Mouse (Mus musculus) left cerebral cortex, adult 8-10 months (tissue): Measurements from ENCODE around the gene Akap14. TPM values are rescaled to one million over a fixed set of nuclear protein-coding genes. Genes with fewer than 3 reads are reported as not detected.
"Not testable (repeated sequence)": the region's sequence is repeated elsewhere in the genome, so short reads cannot be mapped to it uniquely, and the experiment has no call there.

ENCODE experiments used
- DNase-seq, 2 experiments: peaks; one replicate each; pipeline ENCODE4 v3.0.0; 2022; ENCODE audit warnings: low spot score in 2 of 2
- total RNA-seq, 4 experiments: library from RNA; stranded (reverse); gene quantifications; 2 replicates each; pipeline ENCODE4 v1.2.4; 2022

Gene Akap14
- under 1 TPM in 1 of 4 experiments, not detected in 3; 0.20 TPM for total RNA-seq

DNA sequence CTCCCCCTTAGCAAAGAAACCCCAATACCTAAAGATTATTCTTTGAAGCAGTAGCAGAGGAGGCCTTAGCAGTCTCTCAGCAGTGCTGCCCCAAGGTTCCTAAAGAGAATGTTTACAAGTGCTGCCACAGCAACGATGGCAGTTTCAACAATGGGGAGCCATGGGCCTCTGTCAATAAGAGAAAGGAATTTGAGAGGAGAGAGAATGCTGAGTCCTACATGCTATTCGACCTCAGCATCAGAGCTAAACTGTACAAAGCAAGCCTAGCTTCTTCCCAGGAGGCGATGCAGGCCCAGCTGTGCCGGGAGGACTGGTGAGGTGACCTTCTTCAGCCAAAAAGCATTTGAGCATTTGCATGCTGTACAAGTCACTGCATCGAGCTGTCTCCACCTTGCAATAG lies at the start of gene Akap14:
TSS of gene Akap14 (minus strand) at position 101 of the 400 bp plus-strand sequence.
- no peak for DNase-seq

DNA sequence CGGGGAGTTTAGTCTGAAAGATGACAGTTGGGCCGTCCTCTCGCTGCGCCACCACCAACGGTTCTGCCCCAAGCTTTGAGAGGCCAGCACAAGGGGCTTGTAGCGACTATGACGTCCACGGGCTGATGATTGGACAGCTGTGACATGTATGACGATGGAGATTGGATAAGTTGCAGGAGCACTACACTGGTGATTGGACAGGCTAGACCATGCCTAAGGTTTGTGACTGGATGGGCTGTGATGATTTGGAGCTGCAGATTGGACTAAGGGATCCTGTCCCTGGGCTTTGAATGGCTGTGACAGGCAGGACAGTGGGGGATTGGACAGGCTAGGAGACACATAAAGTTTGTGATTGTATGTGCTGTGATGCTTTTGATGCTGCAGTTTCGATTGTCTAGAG lies 42.3 kb upstream of the Akap14 start, which contains the start of gene Gm9:
TSS of gene Gm9 (minus strand) at position 101 of the 400 bp plus-strand sequence.
- DNase-seq = no peak

DNA sequence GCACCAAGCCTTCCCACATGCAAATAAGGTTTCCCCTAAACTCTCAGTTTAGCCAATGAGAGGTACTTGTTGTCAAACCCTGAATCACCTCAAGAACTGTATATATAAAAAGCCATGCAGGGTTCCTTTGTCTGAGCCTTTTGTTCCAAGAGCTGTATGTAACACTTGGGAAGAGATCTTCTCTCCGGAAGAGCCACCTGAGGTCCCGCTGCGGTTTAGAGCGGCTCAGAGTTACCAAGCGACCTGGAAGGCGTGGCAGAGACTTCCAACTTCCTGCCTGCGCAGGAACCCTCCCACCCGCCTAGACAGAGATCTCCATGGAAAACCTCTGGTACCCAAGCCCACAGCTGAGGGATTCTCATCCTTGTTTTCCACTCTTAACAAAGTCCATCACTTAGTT lies 30.0 kb upstream of the Akap14 start:
- no peak for DNase-seq

DNA sequence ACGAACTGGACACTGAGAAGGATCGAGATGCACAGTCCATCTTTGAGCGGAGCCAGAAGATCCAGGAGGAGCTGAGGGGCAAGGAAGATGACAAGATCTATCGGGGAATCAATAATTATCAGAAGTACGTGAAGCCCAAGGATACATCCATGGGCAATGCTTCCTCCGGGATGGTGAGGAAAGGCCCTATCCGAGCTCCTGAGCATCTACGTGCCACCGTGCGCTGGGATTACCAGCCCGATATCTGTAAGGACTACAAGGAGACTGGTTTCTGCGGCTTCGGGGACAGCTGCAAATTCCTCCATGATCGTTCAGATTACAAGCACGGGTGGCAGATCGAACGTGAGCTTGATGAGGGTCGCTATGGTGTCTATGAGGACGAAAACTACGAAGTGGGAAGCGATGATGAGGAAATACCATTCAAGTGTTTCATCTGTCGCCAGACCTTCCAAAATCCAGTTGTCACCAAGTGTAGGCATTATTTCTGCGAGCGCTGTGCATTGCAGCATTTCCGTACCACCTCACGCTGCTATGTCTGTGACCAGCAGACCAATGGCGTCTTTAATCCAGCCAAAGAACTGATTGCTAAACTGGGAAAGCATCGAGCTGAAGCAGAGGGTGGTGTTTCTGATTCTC lies 23.2 kb upstream of the Akap14 start:
- DNase-seq = peak in 1 of 2 experiments; percentile 15

DNA sequence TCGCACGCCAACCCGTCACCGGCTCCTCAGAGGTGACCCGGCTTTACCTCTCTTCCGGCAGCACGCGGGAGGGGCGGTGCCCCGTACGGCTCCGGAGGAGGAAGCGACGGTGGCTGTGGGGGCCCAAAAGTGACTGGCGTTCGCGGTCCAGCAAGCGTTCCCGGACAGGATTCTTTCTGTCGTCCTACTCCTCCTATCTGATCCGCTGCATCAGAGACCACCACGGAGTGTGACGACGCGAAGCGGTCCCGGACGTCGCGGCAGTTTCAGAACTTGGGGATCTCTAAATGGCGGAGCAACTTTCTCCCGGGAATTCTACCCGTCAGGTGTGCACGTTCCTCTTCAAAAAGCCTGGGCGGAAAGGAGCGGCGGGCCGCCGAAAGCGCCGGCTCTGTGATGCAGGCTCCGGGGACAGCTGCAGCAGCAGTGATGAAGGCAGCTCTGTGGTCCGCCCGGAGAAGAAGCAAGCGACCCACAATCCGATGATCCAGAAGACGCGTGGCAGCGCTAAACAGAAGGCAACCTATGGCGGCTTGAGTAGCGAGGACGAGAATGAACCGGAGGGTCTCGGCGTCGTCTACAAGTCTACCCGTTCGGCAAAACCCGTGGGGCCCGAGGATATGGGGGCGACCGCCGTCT lies 22.6 kb upstream of the Akap14 start, which contains the start of the genes Ndufa1 and Rnf113a1:
TSS of gene Ndufa1 (minus strand) at position 59 of the 639 bp plus-strand sequence.
TSS of gene Rnf113a1 (plus strand) at position 141 of the 639 bp plus-strand sequence.
- peak; percentile 68 to 76 for DNase-seq

DNA sequence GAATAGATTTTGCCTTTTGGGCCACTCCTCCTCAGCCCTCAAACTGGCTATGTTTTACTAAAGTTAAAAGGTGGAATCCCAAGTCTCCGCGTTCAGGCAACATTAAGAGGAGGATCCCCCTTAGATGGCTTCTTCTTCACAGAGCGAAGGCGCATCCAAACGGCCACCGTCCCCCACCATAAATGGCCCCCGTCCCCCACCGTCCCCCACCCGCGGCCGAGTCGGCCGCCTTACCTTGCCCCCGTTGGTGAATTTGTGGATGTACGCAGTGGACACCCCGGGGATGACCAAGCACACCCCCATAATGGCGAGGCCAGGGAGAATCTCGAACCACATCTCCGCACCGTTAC lies 22.1 kb upstream of the Akap14 start:
- peak in 1 of 2 experiments; percentile 2 for DNase-seq

DNA sequence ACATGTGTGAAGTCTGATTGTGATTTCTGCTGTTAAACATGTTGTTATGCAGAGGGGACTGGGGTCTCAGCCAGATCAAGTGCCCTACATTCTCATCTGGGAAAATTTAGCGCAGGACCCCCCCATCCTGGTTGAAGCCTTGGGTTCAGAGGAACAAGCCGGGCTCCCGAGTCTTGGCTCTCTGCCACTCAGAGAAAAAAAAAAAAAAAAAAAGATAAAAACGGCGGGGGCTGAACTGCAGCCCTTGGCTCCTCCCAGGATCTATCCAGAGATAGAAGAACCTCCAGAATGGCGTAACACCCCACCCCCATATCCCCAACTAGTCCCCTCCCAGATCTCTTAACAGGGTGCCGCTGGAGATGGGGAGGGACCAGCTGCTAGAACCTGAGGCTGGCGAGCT lies 15.8 kb upstream of the Akap14 start:
- DNase-seq = not testable (repeated sequence)

DNA sequence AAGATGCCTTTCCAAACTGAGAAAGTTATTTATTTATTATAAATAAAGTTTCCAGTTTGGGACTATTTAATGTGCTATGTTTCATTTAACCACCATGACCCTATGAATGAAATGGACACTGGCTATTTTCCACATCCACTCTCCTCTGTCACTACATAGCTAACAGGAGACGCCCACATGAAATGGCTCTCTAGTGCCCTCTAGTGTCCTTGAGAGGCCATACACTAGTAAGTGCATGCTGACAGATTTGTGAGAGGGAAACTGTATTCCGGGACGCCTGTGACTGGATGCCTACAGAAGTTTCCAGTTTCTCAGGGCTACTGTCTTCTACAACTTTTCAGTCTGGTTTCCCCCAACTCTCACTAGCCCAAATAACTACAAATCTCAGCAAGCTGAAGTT lies 1.6 kb downstream of the Akap14 start:
- no peak for DNase-seq

DNA sequence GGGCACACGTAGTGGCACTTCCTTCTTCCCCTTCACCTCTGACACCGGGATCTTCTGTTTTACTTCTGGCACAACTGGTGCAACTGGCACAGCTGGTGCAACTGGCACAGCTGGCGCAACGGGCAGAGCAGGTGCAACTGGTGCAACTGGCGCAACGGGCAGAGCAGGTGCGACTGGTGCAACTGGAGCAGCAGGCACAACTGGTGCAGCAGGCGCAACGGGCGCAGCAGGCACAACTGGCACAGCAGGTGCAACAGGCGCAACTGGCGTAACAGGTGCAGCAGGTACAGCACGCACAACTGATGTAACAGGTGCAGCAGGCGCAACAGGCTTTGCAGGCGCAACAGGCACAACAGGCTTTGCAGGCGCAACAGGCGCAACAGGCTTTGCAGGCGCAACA lies 5.5 kb downstream of the Akap14 start:
- DNase-seq = no peak

DNA sequence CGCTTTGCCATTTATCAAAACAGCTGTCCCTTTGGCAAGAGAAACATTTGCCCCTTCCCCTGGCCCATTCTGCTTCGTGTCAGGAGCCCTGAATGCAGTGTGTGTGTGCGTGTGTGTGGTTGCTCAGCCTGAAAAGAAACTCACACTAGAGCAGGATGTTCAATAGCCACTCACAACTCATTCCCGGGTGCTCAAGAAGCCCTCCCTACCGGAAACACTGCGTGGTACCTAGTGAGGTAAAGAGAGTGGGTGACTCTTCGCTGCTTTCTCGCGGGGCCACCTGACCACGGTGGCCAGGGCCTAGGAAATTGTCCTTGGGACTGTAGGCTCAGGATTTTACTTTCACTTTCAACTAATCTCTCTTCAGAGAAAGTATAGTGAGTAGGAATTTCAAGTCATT lies 7.5 kb downstream of the Akap14 start:
- no peak for DNase-seq

DNA sequence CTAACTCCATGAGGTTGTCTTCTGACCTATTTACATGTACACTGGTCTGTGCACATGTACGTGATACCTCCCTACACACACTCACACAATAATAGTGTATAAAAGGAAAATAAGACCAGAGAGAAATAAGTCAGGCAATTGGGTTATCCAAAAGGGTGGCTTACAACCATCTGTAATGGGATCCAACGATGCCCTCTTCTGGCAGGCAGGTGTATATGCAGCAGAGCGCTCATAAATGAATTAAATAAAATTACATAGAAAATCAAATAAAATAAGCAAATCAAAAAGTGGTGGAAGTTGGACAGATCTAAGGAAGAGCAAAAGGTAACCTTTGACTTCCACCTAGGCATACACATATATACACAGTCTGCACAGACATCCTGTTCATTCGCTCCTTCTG lies 10.8 kb downstream of the Akap14 start:
- no peak for DNase-seq

DNA sequence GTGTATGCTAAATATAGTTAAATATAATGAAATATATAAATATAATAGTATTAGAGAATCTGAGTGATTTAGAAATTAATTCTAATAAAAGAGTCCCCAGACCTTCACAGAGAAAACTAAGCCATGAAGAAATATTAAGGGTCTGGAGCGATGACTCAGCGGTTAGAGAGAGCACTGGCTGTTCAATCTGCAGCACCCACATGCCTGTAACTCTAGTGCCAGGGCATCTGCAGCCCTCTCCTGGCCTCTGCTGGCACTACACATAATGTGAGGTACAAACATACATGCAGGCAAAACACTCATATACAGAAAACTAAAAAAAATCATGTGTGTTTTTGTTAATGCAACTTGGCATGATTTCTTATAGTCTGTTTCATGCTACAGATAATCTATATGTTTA lies 23.7 kb downstream of the Akap14 start:
- DNase-seq = no peak

DNA sequence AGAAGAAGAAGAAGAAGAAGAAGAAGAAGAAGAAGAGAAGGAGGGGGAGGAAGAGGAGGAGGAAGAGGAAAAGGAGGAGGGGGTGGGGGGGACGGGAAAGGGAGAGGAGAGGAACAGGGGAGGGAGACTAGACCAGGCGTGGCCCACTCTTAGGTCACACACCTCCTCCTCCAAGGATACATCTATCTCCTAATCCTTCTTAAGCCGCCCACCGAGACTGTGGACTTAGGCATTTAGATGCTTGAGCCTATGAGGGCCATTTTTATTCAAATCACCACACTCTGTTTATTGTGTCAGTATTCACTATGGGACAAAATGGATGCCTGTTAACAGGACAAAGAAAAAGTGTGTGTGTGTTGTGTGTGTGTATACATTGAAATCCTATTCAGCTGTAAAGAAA lies 24.1 kb downstream of the Akap14 start:
- DNase-seq = not testable (repeated sequence)

DNA sequence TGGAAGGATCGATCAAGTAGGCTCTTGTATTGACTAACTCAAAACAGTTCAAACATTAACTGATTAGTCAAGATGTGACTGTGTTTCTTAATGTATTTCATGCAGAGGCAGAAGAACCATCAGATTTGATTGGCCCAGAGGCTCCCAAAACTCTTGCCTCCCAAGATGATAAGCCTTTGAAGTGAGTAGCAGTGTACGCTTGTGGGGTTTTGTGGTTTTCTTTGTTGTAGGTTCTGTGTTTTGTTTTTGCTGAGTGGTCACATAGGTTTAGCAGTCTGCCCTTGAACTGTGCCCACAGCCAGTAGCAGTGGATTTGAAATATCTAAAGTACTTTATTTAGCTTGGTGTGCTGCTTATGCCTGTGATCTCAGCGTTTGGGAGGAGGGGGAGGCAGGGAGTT lies 26.9 kb downstream of the Akap14 start:
- DNase-seq = no peak

DNA sequence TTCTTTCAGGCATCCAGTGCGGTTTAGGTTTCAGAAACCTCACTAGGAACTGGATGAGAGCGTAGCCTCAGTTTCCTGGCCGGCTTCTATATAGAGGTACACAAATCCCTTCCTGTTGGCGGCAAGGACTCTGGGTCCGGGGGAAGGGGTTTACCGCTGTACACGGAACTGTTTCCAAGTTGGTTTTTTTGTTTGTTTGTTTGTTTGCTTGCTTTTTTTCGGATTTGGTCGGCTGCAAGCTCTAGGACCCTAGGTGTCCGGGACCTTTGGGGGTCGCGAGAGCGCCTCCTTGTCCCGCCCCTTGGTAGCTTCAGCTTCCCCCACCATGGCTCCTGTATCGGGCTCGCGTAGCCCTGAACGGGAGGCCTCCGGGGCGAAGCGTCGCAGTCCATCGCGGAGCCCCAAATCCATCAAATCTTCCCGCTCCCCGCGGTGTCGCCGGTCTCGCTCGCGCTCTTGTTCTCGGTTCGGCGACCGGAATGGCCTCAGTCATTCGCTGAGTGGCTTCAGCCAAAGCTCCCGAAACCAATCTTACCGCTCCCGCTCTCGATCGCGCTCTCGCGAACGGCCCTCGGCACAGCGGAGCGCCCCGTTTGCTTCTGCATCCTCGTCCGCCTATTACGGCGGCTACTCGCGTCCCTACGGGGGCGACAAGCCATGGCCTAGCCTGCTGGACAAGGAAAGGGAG lies 41.8 kb downstream of the Akap14 start, which contains the start of gene Nkap:
TSS of gene Nkap (plus strand) at position 125 of the 688 bp plus-strand sequence.
- peak; percentile 48 to 55 for DNase-seq

DNA sequence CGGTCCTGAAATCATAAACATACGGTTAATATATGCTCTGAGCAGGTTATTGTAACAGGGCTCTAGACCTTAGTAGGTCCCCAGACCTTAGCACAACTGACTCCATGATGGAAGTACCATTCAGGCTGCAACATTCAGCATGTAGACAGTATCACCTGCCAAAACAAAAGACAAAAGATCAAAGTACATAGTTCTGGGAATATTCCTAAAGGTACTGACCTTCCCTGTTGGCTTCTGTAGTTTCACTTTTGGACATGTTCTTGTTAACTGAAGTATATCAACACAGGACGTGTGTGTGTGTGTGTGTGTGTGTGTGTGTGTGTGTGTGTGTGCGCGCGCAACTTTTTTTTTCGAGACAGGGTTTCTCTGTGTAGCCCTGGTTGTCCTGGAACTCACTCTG lies 43.1 kb downstream of the Akap14 start:
- DNase-seq = no peak

DNA sequence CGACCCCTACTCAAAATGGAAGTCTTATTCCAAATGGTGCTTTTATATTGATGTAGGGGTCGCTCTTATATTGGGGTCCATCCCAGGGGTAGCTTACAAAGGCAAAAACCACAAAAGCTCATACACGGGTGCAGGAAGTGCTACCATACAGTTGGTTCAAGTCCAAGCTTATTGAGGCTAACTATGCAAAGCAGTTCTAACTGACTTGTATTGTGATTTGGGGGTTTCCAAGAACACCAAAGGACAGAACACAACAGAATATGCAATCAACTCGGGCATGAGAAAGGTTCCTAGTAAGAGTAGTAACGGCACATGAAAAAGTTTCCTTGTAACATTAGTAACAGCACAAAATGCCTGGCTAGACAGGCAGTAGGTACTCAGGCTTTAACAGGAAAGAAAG lies 48.4 kb downstream of the Akap14 start:
- no peak for DNase-seq

DNA sequence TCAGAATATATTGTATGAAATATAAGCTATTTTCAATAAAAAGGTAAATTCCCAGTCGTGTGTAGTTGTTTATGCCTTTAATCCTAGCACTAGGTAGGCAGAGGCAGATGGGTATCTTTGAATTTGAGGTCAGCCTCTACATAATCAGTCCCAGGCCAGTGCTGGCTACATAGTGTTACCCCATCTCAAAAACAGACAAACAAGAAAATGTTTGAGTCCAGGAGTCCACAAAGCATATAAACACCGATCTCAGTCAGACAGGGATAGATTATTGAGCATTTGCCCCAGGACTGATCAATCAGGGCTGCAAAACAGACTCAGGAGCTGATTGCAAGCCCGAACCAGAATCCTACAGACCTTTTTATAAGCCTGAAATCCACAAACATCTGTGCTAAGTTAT lies 49.1 kb downstream of the Akap14 start:
- no peak for DNase-seq

DNA sequence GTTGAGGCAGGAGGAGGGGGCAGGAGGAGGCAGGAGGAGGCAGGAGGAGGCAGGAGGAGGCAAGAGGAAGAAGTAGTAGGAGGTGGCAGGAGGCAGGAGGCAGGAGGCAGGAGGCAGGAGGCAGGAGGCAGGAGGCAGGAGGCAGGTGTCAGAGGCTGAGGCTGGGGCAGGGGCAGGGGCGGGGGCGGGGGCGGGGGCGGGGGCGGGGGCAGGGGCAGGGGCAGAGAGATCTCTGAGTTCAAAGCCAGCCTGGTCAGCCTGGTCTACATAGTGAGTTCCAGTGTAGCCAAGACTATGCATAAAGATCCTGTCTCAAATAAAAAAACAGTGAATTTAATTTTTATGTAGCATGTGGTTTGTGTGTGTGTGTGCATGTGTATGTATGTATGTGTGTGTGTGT lies 51.6 kb downstream of the Akap14 start:
- DNase-seq = no peak

DNA sequence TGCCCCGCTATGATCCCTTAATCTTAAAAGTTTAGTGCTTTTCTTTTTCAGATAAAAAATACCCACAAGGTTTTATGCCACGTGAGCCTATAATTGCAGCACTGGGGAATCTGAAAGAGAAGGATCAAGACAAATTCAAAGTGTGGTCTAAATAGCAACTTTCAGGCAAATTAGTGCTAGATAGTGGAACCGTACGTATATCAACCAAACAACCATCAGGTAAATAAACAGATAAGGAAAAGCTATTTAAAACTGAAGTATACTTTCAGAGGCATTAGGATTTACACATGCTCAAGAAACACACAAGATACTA lies 57.8 kb downstream of the Akap14 start:
- no peak for DNase-seq

DNA sequence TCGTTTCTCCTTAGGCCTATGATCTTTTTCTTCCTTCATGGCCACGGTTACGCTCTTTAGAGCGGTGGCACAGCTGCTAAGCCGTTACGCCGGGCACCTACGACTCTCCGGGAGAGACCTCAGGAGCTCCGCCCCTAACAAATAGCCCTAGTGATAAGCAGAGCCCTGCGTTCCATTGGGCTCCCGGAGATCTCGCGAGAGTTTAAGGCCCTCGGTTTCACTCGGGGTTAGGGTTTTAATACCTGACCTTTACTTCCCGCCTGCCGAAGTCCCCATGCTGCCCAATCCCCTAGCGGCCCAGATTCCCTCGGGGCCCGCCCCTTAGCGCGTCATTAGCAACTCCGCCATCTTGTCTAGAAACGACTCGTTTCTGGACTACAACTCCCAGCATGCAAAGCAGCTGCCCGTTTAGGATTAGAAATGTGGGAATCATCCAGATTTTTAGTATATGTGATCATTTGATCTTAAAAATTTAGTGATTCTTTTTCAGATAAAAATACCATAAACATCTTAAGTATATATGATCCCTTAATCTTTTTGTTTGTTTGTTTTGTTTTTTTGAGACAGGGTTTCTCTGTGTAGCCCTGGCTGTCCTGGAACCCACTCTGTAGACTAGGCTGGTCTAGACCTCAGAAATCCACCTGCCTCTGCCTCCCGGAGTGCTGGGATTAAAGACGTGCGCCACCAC lies 58.3 kb downstream of the Akap14 start, which contains the start of gene Upf3b:
TSS of gene Upf3b (minus strand) at position 130 of the 688 bp plus-strand sequence.
- peak; percentile 64 to 95 for DNase-seq
